Mouse (Mus musculus): ENCODE results near the gene Crim1. TPM values are rescaled to one million over a fixed set of nuclear protein-coding genes. Genes with fewer than 3 reads are reported as not detected.

The Crim1 gene
- polyA plus RNA-seq, 1 experiment from 2014 or later = 3.5 TPM

DNA sequence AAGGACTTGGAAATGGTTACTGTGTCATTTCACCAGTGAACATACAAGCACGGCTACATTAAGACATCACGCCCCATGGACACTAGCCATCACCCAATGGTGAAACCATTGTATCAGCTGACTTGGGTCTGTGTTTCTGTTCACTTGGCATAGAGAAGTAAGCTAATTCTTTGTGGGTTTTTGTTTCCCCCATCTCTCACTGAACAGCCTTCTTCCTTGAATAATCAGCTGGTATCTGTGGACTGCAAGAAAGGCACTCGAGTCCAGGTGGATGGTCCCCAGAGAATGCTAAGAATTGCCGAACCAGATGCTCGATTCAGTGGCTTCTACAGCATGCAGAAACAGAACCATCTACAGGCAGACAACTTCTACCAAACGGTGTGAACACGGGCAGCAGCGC lies 173.8 kb downstream of the Crim1 start:
- H3K4me1 ChIP-seq (ENCODE audit: control insufficient read depth, insufficient read depth, low read length) = no peaks in the 10 kb centered on the region
- 95% methylated on average over 8 of the region's 8 CpGs for WGBS
- ATAC-seq (ENCODE audit: insufficient number of reproducible peaks, low FRiP score, low TSS enrichment, low read depth) (no peak), DNase-seq (ENCODE audit: low spot score) (no peak)
- H3K4me3 ChIP-seq (ENCODE audit: low read depth, low read length) = no peak overlapping the region
- no peaks in the 10 kb centered on the region; the same call in 1 of the 2 replicates for H3K36me3 ChIP-seq (ENCODE audit: control insufficient read depth, insufficient read depth, low read length)
- H3K9me3 ChIP-seq (ENCODE audit: control insufficient read depth, low read length) = no peaks in the 10 kb centered on the region
- H3K9ac ChIP-seq (ENCODE audit: low read length) = no peak overlapping the region
- H3K27me3 ChIP-seq (ENCODE audit: control insufficient read depth, insufficient read depth, low read length) = no peaks in the 10 kb centered on the region
- no peak overlapping the region for H3K27ac ChIP-seq (replicated peaks; ENCODE audit: low read depth, low read length)
- H3K4me2 ChIP-seq (ENCODE audit: low read depth, severe bottlenecking) = no peak overlapping the region

GRCm38 (mm10) chr17:78374756-78375155 lies 174.7 kb downstream of the Crim1 start:
- DNase-seq (ENCODE audit: low spot score) (no peak), ATAC-seq (ENCODE audit: insufficient number of reproducible peaks, low FRiP score, low TSS enrichment, low read depth) (no peak)
- Histone ChIP-seq H3K4me3 (ENCODE audit: low read depth, low read length) (no peak overlapping the region), H3K27me3 (ENCODE audit: control insufficient read depth, insufficient read depth, low read length) (no peaks in the 10 kb centered on the region), H3K9ac (ENCODE audit: low read length) (no peak overlapping the region), H3K4me1 (ENCODE audit: control insufficient read depth, insufficient read depth, low read length) (no peaks in the 10 kb centered on the region), H3K36me3 (ENCODE audit: control insufficient read depth, insufficient read depth, low read length) (no peaks in the 10 kb centered on the region; the same call in 1 of the 2 replicates), H3K27ac (replicated peaks; ENCODE audit: low read depth, low read length) (no peak overlapping the region), H3K4me2 (ENCODE audit: low read depth, severe bottlenecking) (no peak overlapping the region), H3K9me3 (ENCODE audit: control insufficient read depth, low read length) (no peaks in the 10 kb centered on the region)
- WGBS = 78% methylated on average over 10 of the region's 10 CpGs

- Histone ChIP-seq H3K4me2 (ENCODE audit: low read depth, severe bottlenecking) (no peak overlapping the region), H3K9me3 (ENCODE audit: control insufficient read depth, low read length) (no peaks in the 10 kb centered on the region), H3K9ac (ENCODE audit: low read length) (no peak overlapping the region), H3K27ac (replicated peaks; ENCODE audit: low read depth, low read length) (no peak overlapping the region), H3K4me3 (ENCODE audit: low read depth, low read length) (no peak overlapping the region), H3K27me3 (ENCODE audit: control insufficient read depth, insufficient read depth, low read length) (no peaks in the 10 kb centered on the region), H3K36me3 (ENCODE audit: control insufficient read depth, insufficient read depth, low read length) (no peaks in the 10 kb centered on the region; the same call in 1 of the 2 replicates), H3K4me1 (ENCODE audit: control insufficient read depth, insufficient read depth, low read length) (no peaks in the 10 kb centered on the region)
- no peak for DNase-seq (ENCODE audit: low spot score)
- 71% methylated on average over 8 of the region's 8 CpGs for WGBS
- no peak for ATAC-seq (ENCODE audit: insufficient number of reproducible peaks, low FRiP score, low TSS enrichment, low read depth)
Observed at GRCm38 (mm10) chr17:78376587-78376986, 176.5 kb downstream of the Crim1 start.

DNA sequence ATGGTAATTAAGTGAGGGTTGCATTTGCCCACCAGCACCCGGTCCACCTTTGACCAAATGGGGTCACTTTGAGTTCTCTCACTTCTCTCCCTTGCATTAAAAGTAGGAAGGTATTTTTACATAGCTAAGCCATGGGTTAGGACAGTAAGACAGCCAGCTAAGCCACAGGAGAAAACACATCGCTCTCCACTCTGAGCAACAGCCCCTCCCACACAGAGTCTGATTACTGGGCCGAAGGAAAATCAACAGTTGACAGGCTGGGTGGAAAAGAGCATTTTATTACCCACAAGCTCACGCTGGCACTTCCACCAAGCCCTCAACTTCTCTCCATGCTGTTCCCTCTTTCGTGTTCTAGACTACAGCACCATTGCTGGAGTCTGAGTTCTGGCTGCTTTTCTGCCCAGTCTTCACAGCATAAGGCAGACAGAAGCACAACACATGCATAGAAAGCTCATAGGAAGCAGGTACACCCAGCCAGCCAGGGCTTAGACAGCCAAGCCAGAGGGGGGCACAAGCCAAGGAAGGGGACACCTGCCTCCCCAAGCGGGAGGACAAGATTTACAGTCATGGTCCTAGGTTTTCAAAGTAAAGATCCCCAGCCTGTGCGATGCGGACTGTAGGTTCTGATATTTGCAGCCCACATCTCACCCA lies 179.2 kb downstream of the Crim1 start:
- no peak for ATAC-seq (ENCODE audit: insufficient number of reproducible peaks, low FRiP score, low TSS enrichment, low read depth)
- Histone ChIP-seq H3K27ac (replicated peaks; ENCODE audit: low read depth, low read length) (no peak overlapping the region), H3K9me3 (ENCODE audit: control insufficient read depth, low read length) (no peaks in the 10 kb centered on the region), H3K4me3 (ENCODE audit: low read depth, low read length) (no peak overlapping the region), H3K9ac (ENCODE audit: low read length) (no peak overlapping the region), H3K36me3 (ENCODE audit: control insufficient read depth, insufficient read depth, low read length) (no peaks in the 10 kb centered on the region; the same call in 1 of the 2 replicates), H3K4me1 (ENCODE audit: control insufficient read depth, insufficient read depth, low read length) (no peaks in the 10 kb centered on the region), H3K4me2 (ENCODE audit: low read depth, severe bottlenecking) (no peak overlapping the region), H3K27me3 (ENCODE audit: control insufficient read depth, insufficient read depth, low read length) (no peaks in the 10 kb centered on the region)
- WGBS = 68% methylated on average over 8 of the region's 8 CpGs
- no peak for DNase-seq (ENCODE audit: low spot score)

GRCm38 (mm10) chr17:78379730-78380245 lies 179.7 kb downstream of the Crim1 start:
- no peak for ATAC-seq (ENCODE audit: insufficient number of reproducible peaks, low FRiP score, low TSS enrichment, low read depth)
- Histone ChIP-seq H3K4me2 (ENCODE audit: low read depth, severe bottlenecking) (no peak overlapping the region), H3K27me3 (ENCODE audit: control insufficient read depth, insufficient read depth, low read length) (no peaks in the 10 kb centered on the region), H3K4me3 (ENCODE audit: low read depth, low read length) (no peak overlapping the region), H3K9ac (ENCODE audit: low read length) (no peak overlapping the region), H3K27ac (replicated peaks; ENCODE audit: low read depth, low read length) (no peak overlapping the region), H3K9me3 (ENCODE audit: control insufficient read depth, low read length) (no peaks in the 10 kb centered on the region), H3K4me1 (ENCODE audit: control insufficient read depth, insufficient read depth, low read length) (no peaks in the 10 kb centered on the region), H3K36me3 (ENCODE audit: control insufficient read depth, insufficient read depth, low read length) (no peaks in the 10 kb centered on the region; the same call in 1 of the 2 replicates)
- no peak for DNase-seq (ENCODE audit: low spot score)
- WGBS = 88% methylated on average over 11 of the region's 11 CpGs

GRCm38 (mm10) chr17:78382321-78382720 lies 182.3 kb downstream of the Crim1 start:
- Histone ChIP-seq H3K9ac (ENCODE audit: low read length) (no peak overlapping the region), H3K4me2 (ENCODE audit: low read depth, severe bottlenecking) (no peak overlapping the region), H3K27ac (replicated peaks; ENCODE audit: low read depth, low read length) (no peak overlapping the region), H3K4me1 (ENCODE audit: control insufficient read depth, insufficient read depth, low read length) (no peaks in the 10 kb centered on the region), H3K9me3 (ENCODE audit: control insufficient read depth, low read length) (no peaks in the 10 kb centered on the region), H3K36me3 (ENCODE audit: control insufficient read depth, insufficient read depth, low read length) (no peaks in the 10 kb centered on the region; the same call in 1 of the 2 replicates), H3K27me3 (ENCODE audit: control insufficient read depth, insufficient read depth, low read length) (no peaks in the 10 kb centered on the region), H3K4me3 (ENCODE audit: low read depth, low read length) (no peak overlapping the region)
- ATAC-seq (ENCODE audit: insufficient number of reproducible peaks, low FRiP score, low TSS enrichment, low read depth) (no peak), DNase-seq (ENCODE audit: low spot score) (no peak)
- 92% methylated on average over 3 of the region's 3 CpGs for WGBS

DNA sequence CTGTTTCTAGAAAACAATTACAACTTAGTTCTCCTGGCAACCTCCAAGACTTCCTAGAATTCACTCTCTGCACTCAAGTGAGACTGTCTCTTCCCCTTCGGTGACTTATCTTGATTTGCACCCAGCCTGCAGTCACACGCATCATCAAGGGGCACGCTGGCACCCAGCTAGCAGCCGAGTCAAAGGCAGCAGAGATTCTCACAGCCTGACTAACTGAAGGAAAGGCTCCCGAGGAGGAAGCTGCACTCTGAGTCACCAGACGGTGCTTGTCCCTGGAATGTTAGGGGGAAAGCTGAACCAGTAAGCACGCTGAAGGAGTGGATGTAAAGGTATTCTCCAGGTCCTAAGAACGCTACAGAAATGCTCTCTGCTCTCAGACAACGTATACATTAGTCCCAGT lies 187.6 kb downstream of the Crim1 start:
- H3K27me3 ChIP-seq (ENCODE audit: control insufficient read depth, insufficient read depth, low read length) = no peaks in the 10 kb centered on the region
- no peaks in the 10 kb centered on the region for H3K9me3 ChIP-seq (ENCODE audit: control insufficient read depth, low read length)
- no peak overlapping the region for H3K4me3 ChIP-seq (ENCODE audit: low read depth, low read length)
- H3K27ac ChIP-seq (replicated peaks; ENCODE audit: low read depth, low read length) = no peak overlapping the region
- no peak overlapping the region for H3K4me2 ChIP-seq (ENCODE audit: low read depth, severe bottlenecking)
- no peak overlapping the region for H3K9ac ChIP-seq (ENCODE audit: low read length)
- H3K36me3 ChIP-seq (ENCODE audit: control insufficient read depth, insufficient read depth, low read length) = no peaks in the 10 kb centered on the region
- DNase-seq (ENCODE audit: low spot score) = no peak
- no peaks in the 10 kb centered on the region for H3K4me1 ChIP-seq (ENCODE audit: control insufficient read depth, insufficient read depth, low read length)
- no peak for ATAC-seq (ENCODE audit: insufficient number of reproducible peaks, low FRiP score, low TSS enrichment, low read depth)
- WGBS = 77% methylated on average over 9 of the region's 9 CpGs

DNA sequence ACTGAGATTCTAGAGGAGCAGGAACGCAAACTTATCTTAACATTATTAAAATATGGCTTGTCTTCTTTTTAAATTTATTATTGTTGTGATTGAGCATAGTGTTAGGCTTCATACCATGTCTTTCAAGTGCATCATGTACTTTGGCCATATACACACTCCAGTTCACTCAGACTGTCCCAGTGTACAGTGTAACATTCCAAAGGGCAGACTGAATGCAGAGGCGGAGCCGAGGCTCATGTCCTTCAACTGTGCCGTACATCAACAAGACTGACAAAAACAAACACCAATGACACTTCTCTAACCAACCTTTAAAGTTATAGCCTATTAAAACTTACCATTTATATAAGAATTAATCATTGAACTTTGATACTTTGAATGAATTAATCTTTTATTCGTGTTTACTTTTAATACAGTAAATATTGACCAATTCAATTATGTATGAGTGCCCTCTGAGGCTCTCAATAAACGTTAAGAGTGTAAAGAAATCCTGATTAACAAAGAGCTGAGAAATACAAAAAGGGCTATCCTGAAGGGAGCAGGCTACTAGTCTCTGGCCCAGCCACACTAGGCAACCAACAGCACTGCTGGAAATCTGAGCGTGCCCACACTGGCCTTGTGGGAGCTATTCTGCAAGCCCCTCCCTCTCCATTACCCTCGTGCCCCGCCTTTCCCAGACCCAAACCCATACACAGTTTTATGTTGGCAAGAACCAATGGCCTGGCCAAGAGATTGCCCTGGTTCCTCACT lies 188.2 kb downstream of the Crim1 start:
- Histone ChIP-seq H3K36me3 (ENCODE audit: control insufficient read depth, insufficient read depth, low read length) (no peaks in the 10 kb centered on the region), H3K9ac (ENCODE audit: low read length) (no peak overlapping the region), H3K27me3 (ENCODE audit: control insufficient read depth, insufficient read depth, low read length) (no peaks in the 10 kb centered on the region), H3K4me3 (ENCODE audit: low read depth, low read length) (no peak overlapping the region), H3K27ac (replicated peaks; ENCODE audit: low read depth, low read length) (no peak overlapping the region), H3K9me3 (ENCODE audit: control insufficient read depth, low read length) (no peaks in the 10 kb centered on the region), H3K4me1 (ENCODE audit: control insufficient read depth, insufficient read depth, low read length) (no peaks in the 10 kb centered on the region), H3K4me2 (ENCODE audit: low read depth, severe bottlenecking) (no peak overlapping the region)
- DNase-seq (ENCODE audit: low spot score) (no peak), ATAC-seq (ENCODE audit: insufficient number of reproducible peaks, low FRiP score, low TSS enrichment, low read depth) (no peak)
- 84% methylated on average over 9 of the region's 9 CpGs for WGBS
